ENCODE assay signal across 31 mouse cellular contexts in the genomic region with DNA sequence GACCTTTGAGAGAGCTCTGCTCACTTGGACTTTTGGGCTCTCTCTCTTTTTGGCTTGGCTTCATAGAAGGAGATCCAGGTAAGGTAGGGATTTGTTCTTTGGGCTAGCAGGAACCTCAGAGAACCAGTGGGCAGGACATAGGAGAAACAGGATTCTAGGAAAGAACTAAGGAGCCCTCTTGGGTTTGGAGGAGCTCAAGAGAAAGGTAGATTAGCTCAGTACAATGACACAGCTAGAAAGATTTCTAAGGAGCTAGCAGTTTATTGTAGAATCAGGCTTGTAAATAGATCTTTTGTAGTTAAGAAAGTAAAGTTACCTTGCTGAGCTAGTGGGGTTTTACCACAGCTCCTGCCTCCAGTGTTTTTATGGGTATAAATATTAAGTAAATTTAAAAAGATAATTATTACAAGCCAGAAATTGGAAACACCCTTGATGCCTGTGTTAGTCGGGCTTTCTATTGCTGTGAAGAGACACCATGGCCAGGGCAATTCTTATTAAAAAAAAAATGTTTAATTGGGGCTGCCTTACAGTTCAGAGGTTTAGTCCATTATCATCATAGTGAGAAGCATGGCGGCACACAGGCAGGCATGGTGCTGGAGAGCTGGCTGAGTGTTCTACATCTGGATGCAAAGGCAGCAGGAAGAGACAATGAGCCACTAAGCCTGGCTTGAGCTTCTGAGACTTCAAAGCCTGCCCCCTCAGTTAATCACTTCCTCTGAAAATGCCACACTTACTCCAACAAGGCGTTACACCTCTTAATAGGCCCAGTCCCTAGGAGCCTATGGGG. TPM values are rescaled to one million over a fixed set of nuclear protein-coding genes. Genes with fewer than 3 reads are reported as not detected.
DNase-seq lines count a peak whose midpoint lies in the region; ATAC-seq and TF ChIP-seq lines count a peak whose summit lies in the region.
"Had no signal": no experiment of that assay in that cellular context is flagged by ENCODE, and none has a peak within 500 bp of the region (broad histone marks: within the 10 kb centered on the region; RNA-seq: fewer than 3 reads in every experiment).

No protein-coding gene starts in this region.

- peak overlapping the region; percentile 67 for H3K4me2 ChIP-seq in liver, embryonic 11.5 days
- peak overlapping the region; percentile 57 for H3K4me2 ChIP-seq in liver, postnatal 0 days (ENCODE audit: low read depth, low read length)
- H3K4me2 ChIP-seq: forebrain, embryonic 13.5 days; limb, embryonic 15.5 days; midbrain, embryonic 15.5 days; neural tube, embryonic 12.5 days had no signal

- peak overlapping the region; percentile 17; the same call in 1 of the 2 replicates for H3K27ac ChIP-seq in heart, embryonic 10.5 days
- peak overlapping the region; percentile 94 for H3K27ac ChIP-seq in liver, embryonic 11.5 days (ENCODE audit: low read depth, low read length)
- peak overlapping the region; percentile 84 for H3K27ac ChIP-seq in liver, postnatal 0 days (ENCODE audit: low read depth)
- H3K27ac ChIP-seq: forebrain, embryonic 13.5 days; hindbrain, embryonic 10.5 days; left cerebral cortex, adult 2 months; limb, embryonic 15.5 days; macrophage; midbrain, embryonic 15.5 days; neural tube, embryonic 12.5 days had no signal

- no peak for TF ChIP-seq EP300 in liver, postnatal 0 days (IDR thresholded peaks at IDR 0.05; ENCODE audit: low read depth)

- intact Hi-C loops in heart, postnatal 14 days (cut with DNase I): no loop called here

- H3K9ac ChIP-seq in liver, embryonic 11.5 days (ENCODE audit: low read depth, low read length): peak overlapping the region; percentile 70
- peak overlapping the region; percentile 55 for H3K9ac ChIP-seq in liver, postnatal 0 days (replicated peaks)
- H3K9ac ChIP-seq: forebrain, embryonic 13.5 days; limb, embryonic 15.5 days; midbrain, embryonic 15.5 days; neural tube, embryonic 12.5 days had no signal

- 68% methylated on average over 3 of the region's 3 CpGs for WGBS in heart, embryonic 10.5 days
- WGBS in liver, embryonic 11.5 days: 64% methylated on average over 3 of the region's 3 CpGs
- WGBS in liver, postnatal 0 days (ENCODE audit: insufficient replicate concordance): 69% methylated on average over 3 of the region's 3 CpGs

- H3K9me3 ChIP-seq in heart, embryonic 10.5 days: no peaks in the 10 kb centered on the region
- H3K9me3 ChIP-seq in liver, embryonic 11.5 days (ENCODE audit: control insufficient read depth, low read length): no peaks in the 10 kb centered on the region
- H3K9me3 ChIP-seq in liver, postnatal 0 days (ENCODE audit: low read length): no peaks in the 10 kb centered on the region
- H3K9me3 ChIP-seq: forebrain, embryonic 13.5 days; limb, embryonic 15.5 days; midbrain, embryonic 15.5 days; neural tube, embryonic 12.5 days had no signal

- no peak for TF ChIP-seq CTCF in liver, postnatal 0 days (IDR thresholded peaks at IDR 0.05; ENCODE audit: low read depth)

- ATAC-seq in liver, embryonic 11.5 days (replicated peaks; ENCODE audit: low FRiP score): 0 out of 2 replicates have a peak, but pooled peaks have one; percentile 25
- peak; percentile 24; the same call in 1 of the 2 replicates for ATAC-seq in liver, postnatal 0 days
- ATAC-seq: forebrain, embryonic 13.5 days; midbrain, embryonic 15.5 days had no signal

- H3K27me3 ChIP-seq in heart, embryonic 10.5 days (ENCODE audit: insufficient read depth, poor library complexity, severe bottlenecking): no peaks in the 10 kb centered on the region
- H3K27me3 ChIP-seq in liver, embryonic 11.5 days (replicated peaks; ENCODE audit: control insufficient read depth, insufficient read depth, low read length): no peaks in the 10 kb centered on the region
- no peaks in the 10 kb centered on the region for H3K27me3 ChIP-seq in liver, postnatal 0 days (ENCODE audit: insufficient read depth, low read length)
- H3K27me3 ChIP-seq: forebrain, embryonic 13.5 days; limb, embryonic 15.5 days; midbrain, embryonic 15.5 days; neural tube, embryonic 12.5 days had no signal

- peak; percentile 63 for DNase-seq in heart, embryonic 10.5 days (ENCODE audit: low spot score)
- no peak for DNase-seq in heart, postnatal 14 days
- peak; percentile 45 for DNase-seq in c-Kit-positive CD71-positive TER-119-negative erythroid progenitor cells, embryonic 14.5 days (ENCODE audit: low read depth)
- DNase-seq in liver, embryonic 11.5 days (ENCODE audit: low spot score): no peak
- DNase-seq in liver, postnatal 0 days: no peak
- no peak for DNase-seq in adrenal gland, postnatal 14 days
- DNase-seq in frontal cortex, postnatal 36 days (ENCODE audit: low spot score in 2 of 2): no peak
- DNase-seq in thymus, postnatal 14 days: no peak
- DNase-seq: adrenal gland, postnatal 25 days; cerebellum, adult 11-12 months; cerebellum, postnatal 10 days; kidney, adult 11 months; kidney, postnatal 4 days; left cerebral cortex, postnatal 4 days; right cerebral cortex, postnatal 14 days; spleen, adult 18-20 months had no signal

- H3K36me3 ChIP-seq in heart, embryonic 10.5 days: no peaks in the 10 kb centered on the region
- no peaks in the 10 kb centered on the region for H3K36me3 ChIP-seq in liver, embryonic 11.5 days (ENCODE audit: control insufficient read depth, insufficient read depth, low read length)
- H3K36me3 ChIP-seq in liver, postnatal 0 days (replicated peaks; ENCODE audit: insufficient read depth, low read length): no peaks in the 10 kb centered on the region
- H3K36me3 ChIP-seq: hindbrain, embryonic 10.5 days; limb, embryonic 15.5 days; midbrain, embryonic 15.5 days; neural tube, embryonic 12.5 days had no signal

- no peaks in the 10 kb centered on the region for H3K4me1 ChIP-seq in heart, embryonic 10.5 days
- no peaks in the 10 kb centered on the region for H3K4me1 ChIP-seq in liver, embryonic 11.5 days (replicated peaks; ENCODE audit: control insufficient read depth, insufficient read depth, low read length)
- H3K4me1 ChIP-seq in liver, postnatal 0 days (ENCODE audit: insufficient read depth): no peaks in the 10 kb centered on the region
- H3K4me1 ChIP-seq: forebrain, embryonic 13.5 days; hindbrain, embryonic 10.5 days; limb, embryonic 15.5 days; midbrain, embryonic 15.5 days; neural tube, embryonic 12.5 days had no signal

- no peak overlapping the region for H3K4me3 ChIP-seq in heart, embryonic 10.5 days
- peak overlapping the region; percentile 33 for H3K4me3 ChIP-seq in liver, embryonic 11.5 days (ENCODE audit: low read depth, low read length)
- H3K4me3 ChIP-seq in liver, postnatal 0 days (ENCODE audit: low read depth, low read length): peak overlapping the region; percentile 40
- H3K4me3 ChIP-seq: forebrain, embryonic 13.5 days; hindbrain, embryonic 10.5 days; left cerebral cortex, adult 2 months; limb, embryonic 15.5 days; midbrain, embryonic 15.5 days; neural tube, embryonic 12.5 days had no signal

RNA-seq across cellular contexts. Expression of a gene that starts 0.6 kb away (rescaled TPM):
- polyA plus RNA-seq in heart, embryonic 10.5 days (2016; fragmentation: Nextera tagmentation; extraction: Ambion mirVana): 156 and 170 TPM in 2 replicates
- total RNA-seq in heart, postnatal 14 days (2021): 10 to 100 TPM; 83.0 to 91.0 TPM
- 215 and 216 TPM in 2 replicates for polyA plus RNA-seq in liver, embryonic 11.5 days (2014; fragmentation: Nextera tagmentation; extraction: Ambion mirVana)
- 136 and 144 TPM in 2 replicates for polyA plus RNA-seq in liver, postnatal 0 days (2015; fragmentation: Nextera tagmentation; extraction: Ambion mirVana)
- 166 and 172 TPM in 2 replicates for total RNA-seq in adrenal gland, postnatal 14 days (2021)

RNA-seq across cellular contexts. Expression of a gene that starts 21.5 kb away (rescaled TPM):
- polyA plus RNA-seq in heart, embryonic 10.5 days (2016; fragmentation: Nextera tagmentation; extraction: Ambion mirVana): not detected in 2 replicates
- total RNA-seq in heart, postnatal 14 days (2021): not detected
- not detected in 2 replicates for polyA plus RNA-seq in liver, embryonic 11.5 days (2014; fragmentation: Nextera tagmentation; extraction: Ambion mirVana)
- not detected in 2 replicates for polyA plus RNA-seq in liver, postnatal 0 days (2015; fragmentation: Nextera tagmentation; extraction: Ambion mirVana)
- total RNA-seq in adrenal gland, postnatal 14 days (2021): not detected in 2 replicates
- total RNA-seq: adrenal gland, postnatal 25 days; gastrocnemius, adult 8-10 months; granulocyte monocyte progenitor cell, adult 5-6 weeks; left cerebral cortex, adult 2 months had no signal
- polyA plus RNA-seq: cortical plate, adult 2 months; embryonic facial prominence, embryonic 11.5 days; forebrain, embryonic 13.5 days; heart, postnatal 0 days; hindbrain, embryonic 10.5 days; kidney, embryonic 16.5 days; limb, embryonic 15.5 days; lung, embryonic 16.5 days; macrophage; midbrain, embryonic 15.5 days; neural tube, embryonic 12.5 days; thymus, postnatal 0 days had no signal

RNA-seq across cellular contexts. Expression of a gene that starts 47.6 kb away (rescaled TPM):
- polyA plus RNA-seq in heart, embryonic 10.5 days (2016; fragmentation: Nextera tagmentation; extraction: Ambion mirVana): 114 and 119 TPM in 2 replicates
- 1 to 10 TPM; 5.5 to 8.9 TPM for total RNA-seq in heart, postnatal 14 days (2021)
- polyA plus RNA-seq in liver, embryonic 11.5 days (2014; fragmentation: Nextera tagmentation; extraction: Ambion mirVana): 71.4 and 81.6 TPM in 2 replicates
- 19.4 and 20.4 TPM in 2 replicates for polyA plus RNA-seq in liver, postnatal 0 days (2015; fragmentation: Nextera tagmentation; extraction: Ambion mirVana)
- 7.4 and 9.1 TPM in 2 replicates for total RNA-seq in adrenal gland, postnatal 14 days (2021)

Comparison
In these comparisons a context has a peak if more than half of its experiments do, and no peak if none do; other contexts are left out.
1. DNase-seq: peak in heart, embryonic 10.5 days (single experiment) and c-Kit-positive CD71-positive TER-119-negative erythroid progenitor cells, embryonic 14.5 days (single experiment); none in heart, postnatal 14 days (0 of 2), liver, embryonic 11.5 days (single experiment), liver, postnatal 0 days (single experiment), adrenal gland, postnatal 14 days (single experiment), frontal cortex, postnatal 36 days (0 of 2) and thymus, postnatal 14 days (single experiment).
2. H3K27ac ChIP-seq: peak in every context shown above with its lines; median percentile 94 in liver, embryonic 11.5 days; 84 in liver, postnatal 0 days; 17 in heart, embryonic 10.5 days.